25 mouse cellular contexts compared by ENCODE assay signal in genomic region chr17:81360571-81360970, GRCm38 (mm10).
A peak's percentile ranks its signal among the peaks of the same experiment; 100 is the strongest.
DNase-seq lines count a peak whose midpoint lies in the region; ATAC-seq and TF ChIP-seq lines count a peak whose summit lies in the region.
"Had no signal": no experiment of that assay in that cellular context is flagged by ENCODE, and none has a peak within 500 bp of the region (broad histone marks: within the 10 kb centered on the region; RNA-seq: fewer than 3 reads in every experiment).

No protein-coding gene starts in this region.

- ATAC-seq in forebrain, embryonic 14.5 days, result no peak
- ATAC-seq in kidney, postnatal 0 days (replicated peaks; ENCODE audit: low FRiP score, low read depth), result no peak
- ATAC-seq: activated CD4-positive, CD25-positive, alpha-beta regulatory T cell, adult 4 months; intestine, postnatal 0 days had no signal

- H3K4me2 ChIP-seq in forebrain, embryonic 14.5 days (ENCODE audit: low read length), result no peak overlapping the region
- H3K4me2 ChIP-seq in kidney, postnatal 0 days (ENCODE audit: low read length), result no peak overlapping the region
- H3K4me2 ChIP-seq: kidney, embryonic 15.5 days; limb, embryonic 12.5 days; liver, embryonic 13.5 days; midbrain, embryonic 12.5 days; neural tube, embryonic 13.5 days had no signal

- 60% methylated on average over 2 of the region's 2 CpGs for WGBS in forebrain, embryonic 14.5 days
- WGBS in forebrain, embryonic 10.5 days, result 91% methylated on average over 2 of the region's 2 CpGs
- 57% methylated on average over 2 of the region's 2 CpGs for WGBS in kidney, postnatal 0 days

- DNase-seq in forebrain, embryonic 14.5 days (ENCODE audit: low spot score), result peak; percentile 29
- DNase-seq in forebrain, embryonic 10.5 days (ENCODE audit: extremely low spot score, low spot score), result no peak
- DNase-seq in kidney, postnatal 0 days (ENCODE audit: low spot score), result peak; percentile 42
- DNase-seq in kidney, postnatal 25 days, result no peak
- DNase-seq in 3T3-L1 (ENCODE audit: low read depth, low spot score), result peak; percentile 4
- peak; percentile 41 for DNase-seq in brain, embryonic 14.5 days (ENCODE audit: low read depth)
- no peak for DNase-seq in thymus, postnatal 14 days
- no peak for DNase-seq in kidney, adult 18-20 months
- DNase-seq: adrenal gland, adult 8-10 months; B cell, adult 2 months; cerebellum, adult 8-10 months; liver, embryonic 13.5 days; lung, adult 2 months; lung, postnatal 14 days; thymus, postnatal 4 days had no signal

- H3K9me3 ChIP-seq in forebrain, embryonic 14.5 days (replicated peaks; ENCODE audit: control insufficient read depth, low read length), result no peaks in the 10 kb centered on the region
- H3K9me3 ChIP-seq in forebrain, embryonic 10.5 days, result peaks cover 4% of the 10 kb centered on the region; the same call in 1 of the 2 replicates
- no peaks in the 10 kb centered on the region for H3K9me3 ChIP-seq in kidney, postnatal 0 days (replicated peaks; ENCODE audit: low read length)
- H3K9me3 ChIP-seq: embryonic facial prominence, embryonic 10.5 days; heart, embryonic 10.5 days; kidney, embryonic 15.5 days; limb, embryonic 12.5 days; midbrain, embryonic 12.5 days; neural tube, embryonic 13.5 days had no signal

- no peak overlapping the region for H3K27ac ChIP-seq in forebrain, embryonic 14.5 days (ENCODE audit: low read depth, low read length)
- no peak overlapping the region for H3K27ac ChIP-seq in forebrain, embryonic 10.5 days
- no peak overlapping the region for H3K27ac ChIP-seq in kidney, postnatal 0 days
- H3K27ac ChIP-seq: embryonic facial prominence, embryonic 10.5 days; heart, embryonic 10.5 days; kidney, embryonic 15.5 days; limb, embryonic 12.5 days; liver, embryonic 13.5 days; midbrain, embryonic 12.5 days; neural tube, embryonic 13.5 days had no signal

- H3K4me3 ChIP-seq in forebrain, embryonic 14.5 days (ENCODE audit: low read depth, low read length), result no peak overlapping the region
- no peak overlapping the region for H3K4me3 ChIP-seq in forebrain, embryonic 10.5 days
- H3K4me3 ChIP-seq in kidney, postnatal 0 days (replicated peaks; ENCODE audit: low read depth, low read length), result no peak overlapping the region
- H3K4me3 ChIP-seq: embryonic facial prominence, embryonic 10.5 days; heart, embryonic 10.5 days; kidney, embryonic 15.5 days; limb, embryonic 12.5 days; liver, embryonic 13.5 days; midbrain, embryonic 12.5 days; neural tube, embryonic 13.5 days had no signal

- peak; percentile 32; the same call in 1 of the 2 replicates for TF ChIP-seq CTCF in kidney, postnatal 0 days (IDR thresholded peaks at IDR 0.05; ENCODE audit: low read depth)
- TF ChIP-seq CTCF in brain, embryonic 14.5 days (IDR thresholded peaks at IDR 0.05; ENCODE audit: borderline replicate concordance, extremely low read depth, insufficient read depth, insufficient read length), result no peak

- no peaks in the 10 kb centered on the region for H3K27me3 ChIP-seq in forebrain, embryonic 14.5 days (replicated peaks; ENCODE audit: control insufficient read depth, insufficient read depth, low read length)
- H3K27me3 ChIP-seq in forebrain, embryonic 10.5 days (ENCODE audit: poor library complexity, severe bottlenecking), result no peaks in the 10 kb centered on the region
- H3K27me3 ChIP-seq in kidney, postnatal 0 days (ENCODE audit: insufficient read depth, low read length), result no peaks in the 10 kb centered on the region
- H3K27me3 ChIP-seq: CH12.LX; kidney, embryonic 15.5 days; limb, embryonic 12.5 days; liver, embryonic 13.5 days; midbrain, embryonic 12.5 days; neural tube, embryonic 13.5 days had no signal

- no peaks in the 10 kb centered on the region for H3K4me1 ChIP-seq in forebrain, embryonic 14.5 days (ENCODE audit: control insufficient read depth, insufficient read depth, low read length)
- no peaks in the 10 kb centered on the region for H3K4me1 ChIP-seq in forebrain, embryonic 10.5 days
- H3K4me1 ChIP-seq in kidney, postnatal 0 days (replicated peaks; ENCODE audit: insufficient read depth, low read length), result no peaks in the 10 kb centered on the region
- H3K4me1 ChIP-seq: embryonic facial prominence, embryonic 10.5 days; heart, embryonic 10.5 days; kidney, embryonic 15.5 days; limb, embryonic 12.5 days; liver, embryonic 13.5 days; midbrain, embryonic 12.5 days; neural tube, embryonic 13.5 days had no signal

- no peaks in the 10 kb centered on the region for H3K36me3 ChIP-seq in forebrain, embryonic 14.5 days (ENCODE audit: control insufficient read depth, insufficient read depth, low read length)
- no peaks in the 10 kb centered on the region for H3K36me3 ChIP-seq in forebrain, embryonic 10.5 days (replicated peaks)
- no peaks in the 10 kb centered on the region for H3K36me3 ChIP-seq in kidney, postnatal 0 days (ENCODE audit: insufficient read depth, low read length)
- H3K36me3 ChIP-seq: embryonic facial prominence, embryonic 10.5 days; G1E; heart, embryonic 10.5 days; kidney, embryonic 15.5 days; limb, embryonic 12.5 days; liver, embryonic 13.5 days; midbrain, embryonic 12.5 days; neural tube, embryonic 13.5 days had no signal

- TF ChIP-seq POLR2A in brain, embryonic 14.5 days (IDR thresholded peaks at IDR 0.05; ENCODE audit: borderline replicate concordance, extremely low read depth, insufficient read depth, insufficient read length, poor library complexity, severe bottlenecking), result no peak

- no peak overlapping the region for H3K9ac ChIP-seq in forebrain, embryonic 14.5 days (ENCODE audit: low read length)
- H3K9ac ChIP-seq in kidney, postnatal 0 days (ENCODE audit: low read depth, low read length), result no peak overlapping the region
- H3K9ac ChIP-seq: kidney, embryonic 15.5 days; limb, embryonic 12.5 days; liver, embryonic 13.5 days; midbrain, embryonic 12.5 days; neural tube, embryonic 13.5 days had no signal

Comparison
In these comparisons a context has a peak if more than half of its experiments do, and no peak if none do; other contexts are left out.
1. DNase-seq: peak in forebrain, embryonic 14.5 days (single experiment), kidney, postnatal 0 days (single experiment), 3T3-L1 (single experiment) and brain, embryonic 14.5 days (single experiment); none in forebrain, embryonic 10.5 days (single experiment), kidney, postnatal 25 days (0 of 2), thymus, postnatal 14 days (single experiment) and kidney, adult 18-20 months (single experiment).